Mouse (Mus musculus): ENCODE measurements around the gene Cryga.

DNA sequence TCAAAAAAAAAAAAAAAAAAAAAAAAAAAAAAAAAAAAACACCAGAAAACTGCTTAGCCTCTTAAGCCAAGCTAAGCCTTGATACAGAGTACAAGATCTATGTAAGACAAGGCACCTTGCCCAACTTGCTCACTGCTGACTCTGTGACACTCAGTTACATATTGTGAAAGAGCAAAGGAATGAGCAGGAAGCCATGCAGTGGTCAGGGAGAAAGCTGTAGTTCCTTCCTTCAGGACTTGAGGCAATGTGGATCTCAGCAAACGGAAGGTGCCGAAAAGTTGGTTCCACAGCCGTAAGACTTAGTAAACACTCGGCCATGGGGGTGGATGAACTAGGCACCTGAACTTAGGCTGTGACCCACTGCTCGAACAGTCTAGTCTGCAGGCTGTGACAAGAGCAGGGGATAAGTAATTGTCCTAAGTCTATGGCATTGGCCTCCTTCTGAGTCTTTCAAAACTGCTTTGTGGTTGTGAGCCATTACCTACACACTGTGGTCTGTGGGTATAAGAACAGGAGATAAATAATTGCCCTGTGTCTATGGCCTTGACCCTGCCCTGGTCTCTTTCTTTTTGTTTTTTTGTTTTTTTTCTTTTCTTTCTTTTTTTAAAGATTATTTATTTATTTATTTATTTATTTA, 10.5 kb upstream of the Cryga start:
- TF ChIP-seq POLR2A (IDR thresholded peaks at IDR 0.05; ENCODE audit: insufficient read depth, low read depth, low read length) (no peak), CTCF (IDR thresholded peaks at IDR 0.05; ENCODE audit: insufficient read depth, low read depth, low read length) (no peak)

Data from olfactory bulb, adult 2 months (tissue).